Mouse (Mus musculus): ENCODE data around the gene Tbc1d16.

Tbc1d16 gene

GRCm38 (mm10) chr11:119180824-119181582 lies 47.3 kb downstream of the Tbc1d16 start:
- CTCF ChIA-PET: interaction anchor here (0.7 kb wide), 1 partner anchor 171 kb away, joined by 3 read pairs; no protein-coding TSS in a partner anchor

DNA sequence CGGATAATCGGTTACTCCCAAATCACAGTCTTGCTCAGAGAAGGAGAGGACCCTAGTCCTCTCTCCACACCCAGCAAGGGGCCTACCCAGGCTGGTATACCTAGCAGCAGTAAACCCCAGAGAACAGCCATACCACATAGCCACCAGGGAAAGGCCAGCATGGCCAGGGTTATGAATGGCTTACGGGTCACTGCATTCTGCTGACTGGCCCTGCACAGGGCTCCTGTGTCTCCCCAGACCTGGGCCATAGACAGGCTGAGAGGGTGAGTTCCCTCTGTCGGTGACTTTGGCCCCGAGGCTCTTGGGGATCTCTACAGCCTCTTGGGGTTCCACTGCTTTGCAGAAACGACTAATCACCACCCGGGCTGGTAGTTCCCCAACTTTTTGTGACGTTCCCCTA lies 50.0 kb downstream of the Tbc1d16 start:
- CTCF ChIA-PET: no interaction called here

DNA sequence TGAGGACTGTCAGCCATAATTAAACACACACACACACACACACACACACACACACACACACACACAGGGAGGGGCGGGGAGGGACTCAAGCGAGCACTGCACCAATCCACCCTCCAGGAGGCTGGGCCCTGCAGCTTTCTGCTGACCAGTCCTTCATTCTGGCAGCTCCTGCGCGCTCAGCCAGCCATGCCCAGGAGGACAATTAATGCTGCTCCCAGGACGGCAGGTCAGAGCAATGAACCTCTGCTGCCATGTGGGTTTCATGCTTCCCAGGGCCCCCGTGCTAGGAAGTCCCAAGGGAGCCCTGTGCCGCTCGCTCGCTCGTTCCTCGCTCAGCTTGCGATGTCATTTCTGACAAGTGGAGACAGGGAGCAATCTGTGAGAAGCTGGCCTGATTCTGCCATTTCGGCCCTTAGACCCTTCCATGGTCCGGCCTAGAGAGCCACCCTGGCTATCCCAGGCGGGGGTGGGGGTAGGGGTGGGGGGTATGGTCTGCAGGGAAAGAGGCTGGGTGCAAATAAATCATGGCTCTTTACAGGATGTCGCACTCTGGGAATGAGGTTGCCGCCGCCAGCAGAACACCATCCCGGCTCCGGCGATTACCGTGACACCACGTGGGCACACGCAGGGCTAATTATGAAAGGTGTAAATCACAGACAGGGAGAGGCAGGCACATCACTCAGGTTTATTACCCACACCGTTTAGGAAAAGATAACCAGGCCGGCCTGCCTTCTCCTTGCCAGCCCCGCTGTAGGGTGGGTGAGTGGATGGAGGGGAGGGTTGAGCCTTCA lies 51.7 kb downstream of the Tbc1d16 start:
- CTCF ChIA-PET: no interaction called here

DNA sequence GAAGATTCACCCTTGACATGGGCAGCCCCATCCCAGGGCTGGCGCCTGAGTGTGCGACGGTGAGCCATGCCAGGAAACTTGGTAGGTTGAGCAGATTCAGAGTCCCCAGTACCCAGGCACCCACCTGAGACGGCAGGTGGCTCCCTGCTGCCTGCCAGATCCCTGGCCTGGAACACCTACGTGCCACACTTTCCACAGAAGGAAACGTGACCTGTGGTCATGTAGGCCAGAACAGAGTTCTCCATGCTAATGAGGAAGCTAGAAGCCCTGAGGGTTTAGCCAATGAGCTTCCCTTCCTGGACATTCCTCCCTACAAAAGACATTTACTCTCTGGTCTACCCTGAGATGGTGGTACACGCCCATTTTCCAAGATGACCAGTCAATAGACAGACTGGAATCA lies 56.7 kb downstream of the Tbc1d16 start:
- CTCF ChIA-PET: no interaction called here

- CTCF ChIA-PET: interaction anchor here (0.7 kb wide), 1 partner anchor 113 kb away, joined by 3 read pairs; no protein-coding TSS in a partner anchor
Measured at GRCm38 (mm10) chr11:119168851-119169250, 59.4 kb downstream of the Tbc1d16 start.

DNA sequence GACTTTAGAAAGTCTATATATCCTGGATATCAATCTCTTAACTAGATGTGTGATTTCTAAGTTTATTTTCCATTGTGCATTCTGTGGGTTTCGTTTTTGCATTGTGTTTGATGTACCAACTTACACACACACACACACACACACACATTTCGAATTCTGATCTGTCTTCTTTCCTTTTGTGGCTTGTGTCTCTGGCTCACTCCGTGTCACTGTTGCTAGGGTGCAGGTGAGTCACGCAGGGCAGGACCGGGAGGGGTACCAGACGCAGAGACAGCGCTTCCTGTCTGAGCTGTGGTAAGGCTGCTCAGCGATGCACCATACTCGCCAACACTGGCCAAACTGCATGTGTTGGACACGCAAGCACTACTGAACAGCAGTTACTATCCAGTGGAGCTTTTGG lies 62.3 kb downstream of the Tbc1d16 start:
- CTCF ChIA-PET: interaction anchor here (0.5 to 0.7 kb wide), 5 partner anchors 24 to 143 kb away, joined by 3 to 10 read pairs (median 4); no protein-coding TSS in a partner anchor

DNA sequence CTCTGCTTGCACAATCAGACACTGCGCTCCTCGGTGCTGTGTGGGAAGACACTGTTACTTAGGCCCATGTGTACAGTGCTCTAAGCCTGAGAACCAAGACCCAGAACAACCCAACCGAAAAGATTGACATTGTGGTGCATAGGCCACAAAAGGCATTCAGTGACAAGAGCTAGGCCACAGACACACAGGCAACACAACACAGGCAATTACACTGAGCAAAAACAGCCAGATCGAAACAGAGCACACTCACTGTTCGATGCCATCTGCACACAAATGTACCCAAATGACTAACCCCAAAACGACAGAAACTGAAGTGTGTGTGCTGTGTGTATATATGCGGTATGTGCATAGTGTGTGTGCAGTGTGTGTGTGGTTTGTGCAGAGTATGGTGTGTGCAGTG lies 63.9 kb downstream of the Tbc1d16 start:
- CTCF ChIA-PET: interaction anchor here (0.6 kb wide), 1 partner anchor 765 kb away, joined by 8 read pairs; no protein-coding TSS in a partner anchor

- CTCF ChIA-PET: no interaction called here
Measured at GRCm38 (mm10) chr11:119163734-119163992, 64.6 kb downstream of the Tbc1d16 start.

- CTCF ChIA-PET: no interaction called here
Measured at GRCm38 (mm10) chr11:119162959-119163733, 65.2 kb downstream of the Tbc1d16 start.

- CTCF ChIA-PET: no interaction called here
Measured at GRCm38 (mm10) chr11:119161665-119162064, 66.6 kb downstream of the Tbc1d16 start.

- CTCF ChIA-PET: no interaction called here
Measured at GRCm38 (mm10) chr11:119160050-119160449, 68.2 kb downstream of the Tbc1d16 start.

GRCm38 (mm10) chr11:119159496-119159895 lies 68.8 kb downstream of the Tbc1d16 start:
- CTCF ChIA-PET: no interaction called here

- CTCF ChIA-PET: interaction anchor here (0.5 to 0.7 kb wide), 3 partner anchors 34 to 1170 kb away, joined by 3 to 6 read pairs (median 4); no protein-coding TSS in a partner anchor
Measured at GRCm38 (mm10) chr11:119157377-119158189, 70.7 kb downstream of the Tbc1d16 start.

- CTCF ChIA-PET: interaction anchor here (0.5 kb wide), 2 partner anchors 44 to 106 kb away, joined by 3 to 4 read pairs; no protein-coding TSS in a partner anchor
Measured at GRCm38 (mm10) chr11:119156481-119157254, 71.6 kb downstream of the Tbc1d16 start.

DNA sequence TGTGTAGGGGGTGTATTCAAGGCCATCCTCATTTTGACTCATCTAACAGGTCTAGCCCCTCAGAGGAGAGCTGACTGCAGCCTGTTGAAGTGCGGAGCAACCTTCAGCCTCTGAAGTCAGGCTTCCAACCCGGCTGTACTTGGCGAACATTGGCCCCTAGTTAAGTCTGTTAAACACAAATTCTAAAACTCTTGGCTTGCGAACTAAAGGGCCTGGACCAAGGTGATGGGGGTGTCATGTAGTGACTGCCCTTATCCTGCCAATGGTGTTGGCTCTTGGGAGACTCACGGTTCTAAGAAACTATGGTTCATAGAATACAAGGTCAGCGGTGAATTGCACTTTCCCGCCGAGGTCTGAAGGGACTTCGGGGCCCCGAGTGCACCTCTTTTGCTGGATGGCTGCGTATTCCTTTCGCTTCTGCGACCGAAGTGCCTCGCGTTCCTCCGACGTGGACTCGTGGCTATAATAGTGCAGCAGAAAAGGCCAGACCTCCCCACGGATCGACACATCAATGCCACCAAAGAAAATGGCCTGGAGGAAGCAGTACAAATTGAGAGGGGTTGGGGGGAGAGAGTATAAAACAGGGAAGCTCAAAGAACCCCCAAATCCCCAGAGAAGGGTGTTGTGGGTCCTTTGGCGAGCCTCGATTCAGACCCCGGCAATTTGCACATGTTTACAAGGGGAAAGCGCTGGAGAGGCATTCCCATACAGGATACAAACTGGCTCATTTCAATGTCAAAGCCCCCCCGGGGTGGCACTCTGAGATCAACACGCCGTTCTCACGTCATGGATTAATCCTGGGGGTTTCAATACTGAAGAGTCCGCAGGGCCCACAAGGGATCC lies 72.4 kb downstream of the Tbc1d16 start:
- CTCF ChIA-PET: no interaction called here

- CTCF ChIA-PET: interaction anchor here (0.5 kb wide), 1 partner anchor 85 kb away, joined by 4 read pairs; no protein-coding TSS in a partner anchor
Measured at GRCm38 (mm10) chr11:119152321-119152831, 75.9 kb downstream of the Tbc1d16 start.

DNA sequence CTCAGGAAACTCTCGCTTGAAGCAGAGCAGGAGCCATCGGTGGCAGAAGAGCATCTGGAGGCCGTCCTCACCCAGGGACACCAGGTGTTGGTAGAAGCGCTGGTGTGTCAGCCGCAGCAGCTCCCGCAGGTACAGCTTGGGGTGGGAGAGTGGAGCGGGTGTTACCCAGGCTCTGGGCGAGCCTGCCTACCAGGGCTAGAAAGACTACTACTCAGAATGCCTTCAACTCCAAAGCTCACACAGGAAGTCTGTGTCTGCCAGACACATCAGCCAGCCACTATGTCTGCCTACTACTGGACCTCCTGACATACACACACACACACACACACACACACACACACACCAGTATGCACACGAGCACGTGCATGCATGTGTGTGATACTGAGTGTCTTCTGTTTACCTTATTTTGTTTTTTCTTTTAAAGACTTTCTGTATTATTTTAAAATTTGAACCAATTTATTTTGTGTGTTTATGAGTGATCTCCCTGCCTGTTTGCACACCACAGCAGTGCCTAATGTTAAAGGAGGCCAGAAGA lies 77.2 kb downstream of the Tbc1d16 start:
- CTCF ChIA-PET: no interaction called here

GRCm38 (mm10) chr11:119150442-119150841 lies 77.9 kb downstream of the Tbc1d16 start:
- CTCF ChIA-PET: no interaction called here

GRCm38 (mm10) chr11:119148829-119149228 lies 79.5 kb downstream of the Tbc1d16 start:
- CTCF ChIA-PET: interaction anchor here (0.6 kb wide), 1 partner anchor 98 kb away, joined by 3 read pairs; no protein-coding TSS in a partner anchor

Measured in spleen, embryonic (tissue).